Mouse (Mus musculus): ENCODE measurements around the gene Slc1a3.

GRCm38 (mm10) chr15:8602362-8602761 lies 108.2 kb downstream of the Slc1a3 start:
- TF ChIP-seq EP300 (IDR thresholded peaks at IDR 0.05; ENCODE audit: low read depth): no peak
- no peak for TF ChIP-seq CTCF (IDR thresholded peaks at IDR 0.05; ENCODE audit: low read depth)
